Mouse (Mus musculus) thymus, adult 2 months (tissue): ENCODE measurements around the gene Tas2r136.

ENCODE experiments used
- CTCF ChIP-seq: fragments of 200-500 bp; IDR thresholded peaks from 2 replicates; pipeline ENCODE4 v1.5.1; 2012; ENCODE audit warnings: mild to moderate bottlenecking, control low read depth, low read length, moderate library complexity, borderline replicate concordance; ENCODE audit not compliant: control insufficient read depth, poor library complexity, insufficient read depth; ENCODE audit errors: extremely low read depth
- POLR2A ChIP-seq: fragments of 200-500 bp; IDR thresholded peaks from 2 replicates; pipeline ENCODE4 v1.6.1; 2012; ENCODE audit warnings: mild to moderate bottlenecking, low read length, control low read depth, moderate library complexity; ENCODE audit not compliant: control insufficient read depth, poor library complexity, insufficient read depth; ENCODE audit errors: extremely low read depth

DNA sequence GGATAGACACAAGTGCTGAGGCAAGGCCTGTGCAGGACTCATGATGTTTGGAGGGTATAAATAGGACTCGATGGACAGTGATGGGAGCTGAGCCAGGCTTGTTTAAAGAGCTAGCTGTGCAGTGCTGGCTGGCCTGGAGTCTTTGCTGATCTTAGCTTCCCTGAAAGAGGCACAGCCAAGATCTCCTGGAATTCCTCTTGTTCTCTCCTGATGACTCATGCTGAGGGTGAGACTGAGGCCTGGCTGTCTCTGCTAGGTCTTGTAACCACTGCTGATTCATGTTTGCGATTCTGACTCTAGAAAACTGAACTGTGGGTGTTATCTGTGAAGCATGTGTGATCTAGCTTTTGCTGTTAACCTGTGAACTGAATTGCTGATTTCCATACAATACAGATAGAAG lies 27.8 kb downstream of the Tas2r136 start:
- TF ChIP-seq CTCF = no peak
- TF ChIP-seq POLR2A = no peak
